Mouse (Mus musculus) cerebellum, adult 9-10 months (tissue): ENCODE results near the gene Inpp5k.
A peak's percentile ranks its signal among the peaks of the same experiment; 100 is the strongest.

ENCODE experiments used
- DNase-seq: peaks from one replicate; pipeline ENCODE4 v3.0.0; 2022

Gene Inpp5k

GRCm38 (mm10) chr11:75621426-75621825, 9.4 kb upstream of the Inpp5k start:
- DNase-seq, result no peak

DNA sequence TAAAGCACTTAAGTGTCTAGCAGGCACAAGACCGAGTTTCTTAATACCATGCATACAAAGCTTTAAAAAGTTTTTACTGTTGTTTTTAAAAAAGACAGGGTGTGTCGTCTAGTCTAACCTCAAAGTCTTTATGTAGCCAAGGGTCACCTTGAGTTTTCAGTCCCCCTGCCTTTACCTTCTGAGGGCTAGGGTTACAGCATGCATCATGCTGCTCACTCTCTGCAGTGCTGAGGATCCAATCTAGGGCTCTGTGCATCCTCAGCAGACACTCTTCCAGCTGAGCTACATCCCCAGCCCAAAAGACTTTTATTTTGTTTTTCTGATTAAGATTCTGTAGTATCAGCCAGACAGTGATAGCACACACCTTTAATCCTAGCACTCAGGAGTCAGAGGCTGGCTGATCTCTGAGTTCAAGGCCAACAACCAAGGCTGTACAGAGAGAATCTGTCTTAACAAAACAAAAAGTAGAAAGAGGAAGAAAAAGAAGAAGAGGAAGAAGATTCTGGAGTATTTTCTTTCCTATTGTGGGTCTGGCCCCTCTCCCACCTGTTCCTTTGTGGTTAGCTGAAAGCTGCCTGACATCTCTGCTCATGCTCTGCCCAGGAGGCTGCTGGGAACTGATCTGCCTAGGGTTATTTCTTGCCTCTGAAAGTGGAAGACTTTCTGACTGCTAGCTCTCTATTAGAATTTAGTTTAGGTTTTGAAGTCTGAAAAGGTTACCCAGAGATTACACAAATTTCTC, 8.0 kb upstream of the Inpp5k start:
- DNase-seq, result no peak

- DNase-seq, result no peak
Observed at GRCm38 (mm10) chr11:75624102-75624554, 6.7 kb upstream of the Inpp5k start.

- DNase-seq, result no peak
Observed at GRCm38 (mm10) chr11:75625820-75626219, 5.0 kb upstream of the Inpp5k start.

DNA sequence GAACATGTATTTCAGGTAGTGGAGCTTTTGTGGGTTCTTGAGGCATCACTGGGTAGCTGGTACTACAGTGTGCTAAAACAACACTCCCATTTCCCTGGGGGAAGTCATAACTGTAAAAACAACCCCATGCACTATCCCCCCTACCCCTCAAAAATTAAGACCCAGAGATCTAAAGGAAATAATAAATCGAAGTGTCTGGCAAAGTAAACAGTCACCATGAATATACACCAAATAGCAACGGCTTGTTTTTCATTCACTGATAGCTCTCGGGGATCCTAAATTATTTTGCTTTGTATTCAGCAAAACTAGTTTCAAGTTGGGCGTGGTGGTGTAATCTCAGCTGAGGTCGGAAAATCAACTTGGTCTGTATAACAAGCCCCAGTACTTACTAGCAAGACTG, 690 bp upstream of the Inpp5k start:
- DNase-seq, result no peak

DNA sequence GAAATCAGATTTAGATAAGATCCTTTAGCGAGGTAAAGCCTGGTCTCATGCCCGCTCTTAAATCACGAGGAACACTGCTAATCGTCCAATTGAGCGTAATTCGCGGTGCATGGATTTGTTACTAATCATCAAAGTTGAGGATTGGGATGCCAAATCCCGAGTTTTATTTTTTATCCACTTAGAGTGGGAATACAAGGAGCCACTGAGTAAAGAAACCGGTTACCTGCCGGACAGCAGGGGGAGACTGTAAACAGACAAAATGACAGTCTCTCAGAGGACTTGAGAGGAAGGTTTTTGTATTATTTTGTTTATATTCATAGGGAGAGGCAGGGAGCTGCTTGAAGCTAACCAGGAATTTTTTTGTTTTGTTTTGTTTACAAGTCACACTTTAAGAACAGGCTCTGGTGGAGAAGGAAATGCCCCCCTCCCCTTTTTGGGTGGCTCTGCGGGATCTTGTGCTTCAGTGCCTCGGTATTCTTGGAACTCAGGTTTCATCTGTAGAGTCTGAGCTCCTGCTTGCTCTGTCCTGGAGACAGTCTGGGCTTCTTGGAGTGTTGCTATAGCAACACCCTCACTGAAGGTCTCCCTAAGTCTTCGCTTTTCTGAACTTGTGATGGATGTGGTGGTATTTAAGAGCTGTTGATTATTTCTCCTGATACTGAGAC, 905 bp downstream of the Inpp5k start:
- DNase-seq, result peak; percentile 69

- no peak for DNase-seq
Observed at GRCm38 (mm10) chr11:75632921-75633320, 2.1 kb downstream of the Inpp5k start.

DNA sequence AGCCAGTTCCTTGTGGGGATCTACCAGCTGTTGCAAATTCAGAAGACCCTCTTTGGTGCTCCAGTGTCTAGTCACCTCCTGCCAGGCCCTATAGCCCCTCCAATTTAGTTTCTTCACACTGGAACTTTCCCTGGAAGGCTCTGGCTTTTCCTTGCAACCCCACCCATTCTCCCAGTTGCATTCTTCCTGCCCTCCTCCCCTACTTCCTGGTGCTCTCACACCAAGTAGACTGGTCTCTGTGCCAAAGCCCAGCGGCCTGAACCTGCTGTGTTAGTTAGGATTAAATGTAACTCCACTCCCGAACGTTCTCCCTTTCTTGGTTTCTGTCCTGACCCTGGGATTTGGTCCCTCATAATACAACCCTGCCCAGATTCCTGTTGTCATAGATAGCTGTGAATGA, 4.0 kb downstream of the Inpp5k start:
- no peak for DNase-seq

GRCm38 (mm10) chr11:75635315-75635714, 4.5 kb downstream of the Inpp5k start:
- DNase-seq, result no peak

- DNase-seq, result no peak
Observed at GRCm38 (mm10) chr11:75643323-75643722, 12.5 kb downstream of the Inpp5k start.

GRCm38 (mm10) chr11:75644684-75645083, 13.9 kb downstream of the Inpp5k start:
- no peak for DNase-seq

DNA sequence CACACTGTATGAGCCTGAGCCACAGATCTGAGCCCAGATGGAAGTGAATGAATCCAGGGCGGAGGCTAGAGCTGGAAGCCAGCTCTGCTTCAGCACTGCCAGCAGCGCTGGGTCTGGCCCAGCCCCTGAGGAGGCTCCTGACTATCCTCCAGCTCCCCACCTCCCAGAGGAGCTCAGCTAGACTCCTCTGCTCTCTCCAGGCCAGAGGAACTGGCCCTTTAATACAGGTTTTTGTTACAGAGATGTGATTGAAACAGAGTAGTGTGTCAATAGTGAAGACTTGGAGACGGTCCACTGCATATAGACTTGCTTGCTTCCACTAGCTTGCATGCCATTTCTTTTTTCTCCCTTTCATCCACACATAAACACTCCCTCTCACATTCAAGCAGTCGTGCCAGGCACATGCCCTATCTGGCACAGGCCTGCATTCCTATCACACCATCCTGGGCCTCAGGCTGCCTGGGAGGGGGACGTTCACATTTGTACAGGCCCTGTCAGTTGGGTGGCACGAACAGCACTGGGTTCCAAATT, 17.0 kb downstream of the Inpp5k start:
- DNase-seq, result peak; percentile 65

- no peak for DNase-seq
Observed at GRCm38 (mm10) chr11:75649155-75649561, 18.4 kb downstream of the Inpp5k start.

GRCm38 (mm10) chr11:75650311-75650710, 19.5 kb downstream of the Inpp5k start, which contains the start of gene Myo1c:
Gene Myo1c (plus strand): TSS chr11:75650504.
- DNase-seq, result no peak

GRCm38 (mm10) chr11:75650958-75651425, 20.2 kb downstream of the Inpp5k start:
- peak; percentile 51 for DNase-seq

GRCm38 (mm10) chr11:75651426-75652221, 20.8 kb downstream of the Inpp5k start:
- peak; percentile 83 for DNase-seq

- DNase-seq, result no peak
Observed at GRCm38 (mm10) chr11:75652222-75652941, 21.6 kb downstream of the Inpp5k start.

- DNase-seq, result no peak
Observed at GRCm38 (mm10) chr11:75652942-75653684, 22.3 kb downstream of the Inpp5k start.

DNA sequence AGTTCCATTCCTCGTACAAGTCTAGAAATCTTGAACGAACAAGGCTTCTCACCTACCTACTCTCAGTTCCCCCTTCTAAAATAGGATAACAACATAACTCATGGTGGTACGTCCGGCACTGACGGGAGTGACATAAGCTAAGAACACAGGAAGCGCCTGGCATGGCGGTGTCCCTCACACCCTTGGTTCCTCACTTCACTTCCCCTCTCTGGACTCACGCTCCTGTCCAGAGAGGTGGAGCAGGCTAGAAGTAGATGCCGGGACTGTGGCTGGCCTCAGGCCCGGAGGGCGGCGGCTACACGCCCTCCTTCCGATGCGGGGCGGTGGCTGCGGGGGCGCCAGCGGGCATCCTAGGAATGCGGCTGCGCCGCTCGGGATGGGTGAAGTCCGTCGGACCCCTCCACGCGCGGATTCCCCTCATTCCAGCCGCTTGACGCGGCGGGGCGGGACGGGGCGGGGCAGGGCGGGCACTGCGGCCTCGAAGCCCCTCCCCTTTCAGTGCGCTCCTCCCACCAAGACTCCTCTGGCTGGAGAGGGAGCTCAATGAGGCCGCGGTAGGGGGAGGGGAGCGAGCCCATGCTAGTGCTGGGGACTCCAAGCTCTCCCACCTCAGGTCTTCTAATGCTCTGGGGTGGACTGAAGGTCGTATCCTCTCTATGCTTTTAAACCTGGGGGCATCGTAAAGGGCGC, 23.1 kb downstream of the Inpp5k start:
- peak; percentile 77 for DNase-seq

GRCm38 (mm10) chr11:75654471-75655390, 23.9 kb downstream of the Inpp5k start:
- DNase-seq, result no peak
